Mouse (Mus musculus) liver, adult 2 months (tissue): ENCODE results near the gene Pcp4l1.
"Not testable (repeated sequence)": the region's sequence is repeated elsewhere in the genome, so short reads cannot be mapped to it uniquely, and the experiment has no call there.

ENCODE experiments used
- CTCF ChIP-seq: fragments of 200-500 bp; IDR thresholded peaks from 2 replicates; pipeline ENCODE4 v1.5.1; 2011; ENCODE audit warnings: low read depth, low read length, control low read depth
- POLR2A ChIP-seq: fragments of 200-500 bp; IDR thresholded peaks from 2 replicates; pipeline ENCODE4 v1.6.1; 2011; ENCODE audit warnings: low read length, control low read depth; ENCODE audit not compliant: insufficient read depth; ENCODE audit errors: extremely low read depth

DNA sequence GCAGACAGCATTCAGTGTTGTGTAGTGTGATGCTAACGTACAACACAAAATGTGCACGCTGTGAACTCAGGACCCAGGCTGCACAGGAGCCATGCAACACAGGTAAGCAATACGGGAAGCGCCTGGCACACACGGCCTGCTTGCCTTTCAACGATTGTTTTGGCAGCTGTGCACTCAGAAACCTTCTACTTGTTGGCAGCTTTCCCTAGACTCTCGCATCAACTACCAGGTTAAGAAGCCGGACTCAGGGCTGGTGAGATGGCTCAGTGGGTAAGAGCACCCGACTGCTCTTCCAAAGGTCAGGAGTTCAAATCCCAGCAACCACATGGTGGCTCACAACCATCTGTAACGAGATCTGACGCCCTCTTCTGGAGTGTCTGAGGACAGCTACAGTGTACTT lies 53.1 kb downstream of the Pcp4l1 start:
- not testable (repeated sequence) for TF ChIP-seq CTCF, POLR2A
